Mouse (Mus musculus) spleen, postnatal 14 days (tissue): ENCODE results near the gene Lrp5.
A peak's percentile ranks its signal among the peaks of the same experiment; 100 is the strongest.
"Not testable (repeated sequence)": the region's sequence is repeated elsewhere in the genome, so short reads cannot be mapped to it uniquely, and the experiment has no call there.

ENCODE experiments used
- DNase-seq, 2 experiments: peaks; one replicate each; pipeline ENCODE4 v3.0.0; 2021 to 2022; ENCODE audit warnings: low spot score in 2 of 2

The Lrp5 gene

DNA sequence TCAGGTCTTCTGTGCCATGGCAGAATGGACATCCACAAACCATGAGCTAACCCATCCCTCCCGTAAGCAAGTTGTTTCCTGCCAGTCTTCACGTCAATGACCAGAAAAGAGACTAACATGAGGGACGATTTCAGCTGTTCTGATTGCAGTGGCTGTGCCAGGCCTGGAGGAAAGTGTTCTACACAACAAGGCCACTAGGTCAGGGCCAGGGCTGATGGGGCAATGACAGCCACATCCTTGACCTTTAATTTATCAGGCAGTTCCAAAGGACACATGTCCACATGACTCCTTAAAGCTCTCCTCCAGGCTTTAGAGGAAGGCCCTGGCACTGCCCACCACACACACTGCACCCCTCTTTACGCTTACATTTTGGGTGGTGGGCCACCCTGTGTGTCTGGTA, 9.1 kb upstream of the Lrp5 start:
- DNase-seq = no peak

GRCm38 (mm10) chr19:3695006-3695405, 8.6 kb upstream of the Lrp5 start:
- no peak for DNase-seq

GRCm38 (mm10) chr19:3694476-3694875, 8.1 kb upstream of the Lrp5 start:
- no peak for DNase-seq

DNA sequence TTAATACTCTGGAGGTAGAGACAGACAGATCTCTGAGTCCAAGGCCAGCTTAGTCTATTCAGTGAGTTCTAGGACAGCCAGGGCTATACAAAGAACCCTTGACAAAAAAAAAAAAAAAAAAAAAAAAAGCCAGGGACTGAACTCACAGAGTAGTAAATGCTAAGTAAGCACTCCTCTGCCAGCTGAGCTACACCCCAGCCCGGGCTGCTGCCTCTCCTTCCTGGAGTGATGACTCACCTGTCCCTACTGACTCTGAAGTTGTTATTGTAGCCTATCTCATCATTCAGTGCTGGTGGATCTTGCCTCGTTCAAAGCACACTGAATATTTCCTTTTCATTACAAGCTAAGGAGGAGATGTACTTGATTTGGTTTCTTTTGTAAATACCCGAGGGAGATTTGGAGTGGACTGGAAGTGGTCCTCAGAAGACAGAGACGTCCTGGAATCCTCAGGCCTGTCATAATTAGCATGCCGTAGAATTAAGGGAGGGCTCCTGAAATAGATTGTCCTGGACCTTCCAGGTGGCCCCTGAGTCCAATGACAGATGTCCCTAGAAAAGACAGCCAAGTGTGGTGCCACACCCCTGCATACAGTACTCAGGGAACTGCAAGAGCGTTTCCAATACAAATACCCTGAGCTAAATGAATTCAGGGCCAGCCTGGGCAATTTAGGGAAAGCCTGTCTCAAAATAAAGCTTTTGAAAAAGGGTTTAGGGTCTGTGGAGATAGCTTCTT, 6.2 kb upstream of the Lrp5 start:
- no peak for DNase-seq

DNA sequence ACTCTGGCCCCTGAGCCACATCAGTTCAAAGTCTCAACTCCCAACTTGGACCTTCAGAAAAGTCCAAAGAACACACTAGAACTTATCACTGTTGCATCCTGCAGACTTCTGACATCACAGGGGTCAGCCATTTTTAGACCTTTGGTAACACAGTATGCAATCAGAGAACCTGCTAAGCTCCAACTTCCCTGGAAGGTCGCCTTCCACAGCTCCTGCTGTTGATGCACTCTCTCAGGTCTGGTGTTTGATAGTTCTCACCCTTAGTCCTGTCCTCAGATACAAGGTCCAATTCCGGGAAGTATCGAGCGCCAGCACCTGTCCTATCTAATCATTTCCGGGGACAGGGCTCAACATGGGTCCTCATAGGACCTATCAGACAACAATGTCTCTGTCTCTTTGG, 5.0 kb upstream of the Lrp5 start:
- no peak for DNase-seq

DNA sequence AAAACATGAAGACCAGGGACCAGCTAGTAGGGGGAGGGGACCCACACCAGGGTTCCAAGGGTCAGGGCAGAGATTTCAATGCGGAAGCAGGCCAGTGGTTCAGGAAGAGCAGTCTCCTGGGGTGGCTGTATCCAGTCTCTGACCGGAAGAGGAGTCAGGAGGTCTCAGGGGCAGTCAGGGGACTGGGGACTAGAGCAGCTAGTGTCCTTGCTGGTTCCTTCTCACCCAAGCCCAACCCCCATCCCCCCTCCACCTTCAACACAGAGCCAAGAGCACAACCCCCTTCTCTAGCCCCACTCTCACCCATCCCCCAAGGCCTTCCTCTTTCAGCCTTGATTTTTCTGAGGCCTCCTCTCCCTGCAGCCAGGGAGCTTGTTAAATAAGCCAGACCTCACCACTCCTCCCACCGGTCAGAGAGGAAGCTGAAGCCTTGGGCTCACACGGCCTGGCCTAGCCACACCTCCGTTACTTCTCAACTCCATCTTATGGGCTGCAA, 1.4 kb upstream of the Lrp5 start:
- DNase-seq = no peak

GRCm38 (mm10) chr19:3685611-3686214, 651 bp downstream of the Lrp5 start:
- DNase-seq = no peak

GRCm38 (mm10) chr19:3684957-3685580, 1.3 kb downstream of the Lrp5 start:
- no peak for DNase-seq

GRCm38 (mm10) chr19:3684414-3684813, 1.9 kb downstream of the Lrp5 start:
- no peak for DNase-seq

DNA sequence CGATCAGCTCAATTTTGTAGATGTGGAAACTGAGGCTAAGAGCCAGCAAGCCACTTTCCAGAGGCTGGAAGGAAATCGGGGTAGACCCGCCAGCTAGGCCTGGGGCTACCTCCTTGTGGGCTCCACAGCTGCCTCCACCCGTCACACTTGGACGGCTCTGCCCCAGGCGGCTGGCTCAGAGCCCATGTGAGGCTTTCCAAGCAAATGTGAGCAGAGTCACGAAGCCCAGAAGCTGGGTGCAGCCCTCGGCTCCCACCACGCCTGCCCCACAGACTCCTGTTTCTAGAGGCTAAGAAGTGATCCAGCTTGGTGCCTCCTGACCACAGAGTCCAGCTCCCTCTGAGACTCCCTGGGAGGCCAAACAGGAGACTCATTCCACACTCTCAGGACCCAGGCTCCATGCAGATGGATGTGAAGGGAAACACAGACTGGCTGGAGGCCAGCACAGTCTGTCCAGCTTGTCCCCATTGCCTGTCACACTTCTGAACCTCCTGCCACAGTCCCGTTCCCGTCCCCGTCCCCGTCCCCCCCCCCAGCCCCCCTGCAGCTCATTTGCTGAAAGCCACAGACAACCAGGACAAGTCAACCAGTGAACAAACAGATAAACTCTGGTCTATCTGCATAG, 4.9 kb downstream of the Lrp5 start:
- no peak for DNase-seq

GRCm38 (mm10) chr19:3680732-3681131, 5.6 kb downstream of the Lrp5 start:
- DNase-seq = no peak

DNA sequence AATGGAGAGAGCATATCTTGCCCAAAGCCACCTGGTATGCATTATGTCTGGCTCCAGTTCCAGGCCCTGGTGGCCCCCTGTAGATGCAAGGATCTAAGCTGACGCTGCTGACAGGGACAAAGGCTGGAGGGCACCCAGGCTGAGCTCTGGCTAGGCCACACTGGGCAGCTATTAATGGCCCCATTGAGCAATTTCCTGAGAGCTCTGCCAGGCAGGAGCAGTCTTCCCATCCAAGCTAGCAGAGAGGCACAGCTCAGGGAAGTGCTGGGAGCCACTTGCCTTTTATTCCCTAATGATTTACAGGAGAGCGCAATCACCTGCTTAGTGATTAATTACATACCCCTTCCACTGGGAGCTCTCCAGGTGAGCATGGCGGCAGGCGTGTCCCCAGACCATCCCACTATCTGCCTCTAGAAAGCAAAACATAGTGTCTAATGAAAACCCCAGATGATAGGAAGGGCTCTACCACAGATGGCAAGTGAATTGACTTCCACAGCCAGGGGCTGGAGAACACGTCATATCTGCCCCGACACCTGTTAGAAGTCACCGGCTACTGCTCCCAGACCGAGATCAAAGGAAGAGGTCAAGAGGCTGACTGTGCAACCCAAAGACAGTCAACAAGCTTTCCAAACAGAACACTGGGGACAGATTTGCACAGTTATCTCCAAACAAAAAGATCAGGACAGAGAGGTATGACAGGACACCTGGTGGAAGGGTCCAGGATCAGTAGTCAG, 12.1 kb downstream of the Lrp5 start:
- no peak for DNase-seq

DNA sequence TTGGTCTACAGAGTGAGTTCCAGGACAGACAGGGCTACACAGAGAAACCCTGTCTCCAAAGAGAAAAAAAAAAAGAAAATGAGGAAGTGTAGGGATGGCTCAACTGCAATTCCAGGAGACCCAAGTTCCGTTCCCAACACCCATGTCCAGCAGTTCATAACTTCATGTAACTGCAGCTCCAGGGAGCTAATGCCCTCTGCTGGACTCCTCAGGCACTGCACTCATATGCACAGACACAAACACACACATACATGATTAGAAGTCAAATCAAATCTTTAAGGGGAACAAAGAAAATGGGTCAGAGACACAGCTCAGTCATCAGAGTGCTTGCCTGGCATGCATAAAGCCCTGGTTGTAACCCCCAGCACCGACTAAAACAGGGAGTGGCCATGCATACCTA, 13.2 kb downstream of the Lrp5 start:
- DNase-seq = no peak

DNA sequence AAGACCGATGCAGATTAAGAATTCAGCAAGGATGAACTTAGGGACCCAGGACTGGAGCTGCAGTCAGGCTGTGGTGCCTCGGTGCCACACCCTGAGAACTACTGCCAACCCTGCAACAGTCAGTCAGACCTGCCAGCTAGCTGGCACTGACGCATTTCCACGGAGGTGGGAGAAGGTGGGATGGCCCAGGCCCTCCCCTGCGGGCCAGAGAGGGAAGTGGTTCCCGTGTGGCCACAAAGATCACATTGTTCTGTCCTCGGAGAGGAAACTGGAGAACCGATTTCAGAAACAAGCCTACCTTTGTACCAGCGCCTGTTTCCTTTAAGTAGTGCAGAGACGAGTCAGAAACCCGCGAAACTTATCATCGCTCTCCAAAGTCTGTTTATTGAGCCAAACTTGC, 17.3 kb downstream of the Lrp5 start:
- DNase-seq = no peak

- no peak for DNase-seq
Measured at GRCm38 (mm10) chr19:3668551-3668950, 17.8 kb downstream of the Lrp5 start.

- peak in 1 of 2 experiments; percentile 31 for DNase-seq
Measured at GRCm38 (mm10) chr19:3667979-3668378, 18.4 kb downstream of the Lrp5 start.

DNA sequence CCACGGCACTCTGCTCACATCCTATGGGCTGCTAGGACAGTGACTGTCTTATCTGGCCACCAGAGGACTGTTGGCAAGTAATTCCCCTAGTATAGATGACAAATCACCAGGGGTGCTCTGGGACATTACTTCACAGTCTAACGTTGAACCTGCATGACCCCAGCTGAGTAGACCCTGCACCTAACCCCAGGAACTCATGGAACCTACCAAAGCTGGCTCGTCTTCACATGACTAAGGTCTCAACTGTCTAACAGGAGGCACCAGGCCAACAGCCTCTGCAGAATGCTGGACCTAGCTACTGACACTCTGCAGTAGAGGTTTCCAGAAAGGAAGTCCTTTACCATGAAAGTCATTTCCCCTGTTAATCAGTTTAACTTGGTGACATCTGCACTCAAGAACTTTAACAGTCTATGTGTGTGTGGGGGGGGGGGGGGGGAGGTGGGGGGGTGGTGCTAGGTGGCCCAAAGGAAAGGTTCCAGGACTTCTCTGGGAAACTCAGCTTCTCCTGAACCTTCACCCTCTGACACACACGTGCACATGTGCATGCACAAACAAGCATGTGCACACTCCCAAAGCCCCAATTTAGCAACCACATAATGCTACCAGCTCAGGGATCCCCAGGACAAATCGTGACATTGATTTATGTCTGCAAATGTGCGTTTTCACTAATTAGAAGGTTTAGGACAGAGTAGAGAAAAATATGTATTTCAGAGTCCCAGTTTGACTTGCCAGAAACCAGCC, 19.0 kb downstream of the Lrp5 start:
- no peak for DNase-seq

DNA sequence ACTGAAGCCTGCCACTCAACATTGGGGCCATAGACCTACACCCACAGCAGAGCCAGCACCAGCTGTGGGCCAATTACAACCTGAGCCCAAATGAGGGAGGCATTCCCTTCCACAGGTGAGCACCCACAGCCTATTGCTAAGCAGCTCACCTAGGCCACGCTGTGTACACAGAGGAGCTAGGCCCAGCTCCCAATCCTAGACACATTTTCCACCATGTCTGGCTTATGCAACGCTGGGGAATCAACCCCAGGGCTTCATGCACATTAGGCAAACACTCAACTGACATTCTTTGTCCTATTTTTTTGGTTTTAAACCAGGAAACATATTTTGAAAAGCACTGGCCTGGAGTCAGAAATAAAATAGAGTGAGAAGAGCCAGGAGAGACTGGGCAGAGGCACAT, 19.7 kb downstream of the Lrp5 start:
- DNase-seq = no peak

DNA sequence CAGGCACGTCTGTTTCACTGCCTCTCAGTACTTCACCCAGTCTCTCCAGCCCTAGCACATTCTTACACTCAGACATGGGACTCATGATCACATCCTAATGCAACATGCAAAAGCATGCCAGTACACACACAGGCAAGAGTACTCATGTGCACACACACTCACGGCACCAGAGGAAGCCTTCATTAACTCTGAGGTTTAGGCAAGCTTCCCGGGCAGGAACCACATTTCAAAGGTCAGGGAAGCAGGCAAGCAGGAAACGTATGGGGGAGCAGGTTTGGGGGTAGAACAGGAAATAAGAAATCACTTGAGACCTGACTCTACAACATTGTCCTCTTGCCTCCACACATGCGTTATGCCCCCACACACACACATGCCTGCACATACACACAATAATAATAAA, 20.9 kb downstream of the Lrp5 start:
- DNase-seq = no peak

GRCm38 (mm10) chr19:3657947-3658346, 28.4 kb downstream of the Lrp5 start:
- no peak for DNase-seq

DNA sequence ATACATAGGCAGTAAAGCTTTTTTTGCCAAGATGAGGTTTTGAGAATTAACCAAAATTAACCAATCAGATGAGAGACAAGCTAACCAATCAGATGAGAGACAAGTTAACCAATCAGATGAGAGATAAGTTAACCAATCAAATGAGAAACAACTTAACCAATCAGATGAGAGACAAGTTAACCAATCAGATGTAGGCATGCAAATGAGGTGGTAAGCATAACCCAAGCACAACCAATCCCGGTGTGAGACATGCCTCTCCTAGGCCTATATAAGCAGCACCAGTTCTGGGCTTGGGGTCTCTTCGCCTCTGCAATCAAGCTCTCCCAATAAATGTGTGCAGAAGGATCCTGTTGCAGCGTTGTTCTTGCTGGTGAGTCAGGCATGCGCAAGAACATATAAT, 29.3 kb downstream of the Lrp5 start:
- DNase-seq = not testable (repeated sequence)
